Mouse (Mus musculus) cerebellum, adult 2 months (tissue): Measurements from ENCODE around the gene Grap.

Source experiments
- CTCF ChIP-seq: fragments of 200-500 bp; IDR thresholded peaks from 2 replicates; pipeline ENCODE4 v1.5.1; 2011; ENCODE audit warnings: low read depth, mild to moderate bottlenecking, control low read depth, low read length, moderate library complexity, borderline replicate concordance; ENCODE audit not compliant: insufficient read depth
- POLR2A ChIP-seq: fragments of 200-500 bp; IDR thresholded peaks from 2 replicates; pipeline ENCODE4 v1.6.1; 2011; ENCODE audit warnings: low read length, control low read depth, borderline replicate concordance; ENCODE audit not compliant: insufficient read depth

DNA sequence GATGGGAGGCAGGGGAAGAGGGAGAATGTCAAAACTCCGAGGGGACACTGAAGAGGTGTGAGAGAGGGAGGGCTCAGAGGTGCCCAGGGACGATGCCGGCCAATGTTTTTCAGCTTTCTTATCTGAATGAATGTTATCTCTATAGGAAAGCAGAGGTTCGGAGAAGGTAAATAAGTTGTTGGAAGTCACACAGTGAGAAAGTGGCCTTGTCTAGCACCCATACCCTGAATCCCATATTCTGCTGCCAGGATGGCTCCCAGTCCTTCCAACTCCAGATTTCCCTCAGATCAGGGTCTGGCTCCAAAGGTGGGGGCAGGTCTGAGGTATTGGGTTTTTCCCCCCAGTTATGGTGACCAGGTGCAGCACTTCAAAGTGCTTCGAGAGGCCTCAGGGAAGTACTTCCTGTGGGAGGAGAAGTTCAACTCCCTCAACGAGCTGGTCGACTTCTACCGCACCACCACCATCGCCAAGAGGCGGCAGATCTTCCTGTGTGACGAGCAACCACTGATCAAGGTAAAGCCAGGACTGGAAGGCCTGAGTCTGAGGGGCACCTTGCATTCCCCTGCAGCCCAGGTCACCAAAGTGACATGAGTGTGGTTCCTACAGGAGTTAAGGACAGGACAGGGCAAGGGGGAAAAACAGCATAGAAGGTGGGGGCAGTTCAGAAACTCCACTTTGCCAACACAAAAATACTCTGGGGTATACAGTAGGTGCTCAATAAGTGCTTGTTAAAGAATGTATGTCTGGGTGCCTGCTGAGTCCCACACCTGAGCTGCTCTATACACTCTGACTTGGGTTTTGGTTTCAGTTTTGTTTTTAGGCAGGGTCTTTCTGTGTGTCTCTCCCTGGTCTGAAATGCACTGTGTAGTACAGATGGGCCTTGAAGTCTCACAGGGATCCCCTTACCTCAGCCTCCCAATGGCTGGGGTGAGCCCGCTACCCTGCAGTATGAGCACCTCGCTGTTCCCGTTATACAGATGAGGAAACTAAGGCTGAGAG is 16.7 kb downstream of the Grap start:
- TF ChIP-seq POLR2A: no peak
- TF ChIP-seq CTCF: no peak
